Mouse (Mus musculus): ENCODE measurements at regions not wholly inside any gene's neighbourhood (a gene's known extent, or its start where the extent isn't known, plus 50 kb on each side); places are given as distances from the start of the nearest gene placed in this dataset.

DNA sequence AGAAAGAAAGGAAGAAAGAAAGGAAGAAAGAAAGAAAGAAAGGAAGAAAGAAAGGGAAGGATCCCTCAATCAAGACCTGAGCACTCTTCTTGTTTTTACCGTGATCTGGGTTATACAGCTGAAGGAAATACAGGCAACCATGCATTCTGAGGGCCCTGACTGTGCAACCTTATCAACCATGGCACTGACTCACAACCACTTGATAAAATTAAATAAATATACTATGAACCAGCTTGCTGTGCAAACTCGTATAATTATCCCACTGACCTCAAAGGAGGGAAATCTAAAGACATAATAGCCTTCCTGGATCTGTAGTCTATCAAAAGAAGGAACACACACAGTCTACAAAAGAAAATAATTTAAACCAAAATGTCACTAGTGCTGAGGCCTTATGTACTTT is 518.8 kb downstream of the Epha7 start:
- no peak for TF ChIP-seq POLR2A (IDR thresholded peaks at IDR 0.05; ENCODE audit: borderline replicate concordance, extremely low read depth, insufficient read depth, insufficient read length)
- no peak overlapping the region for H3K4me2 ChIP-seq (replicated peaks; ENCODE audit: low read depth, low read length, severe bottlenecking)
- 75% methylated on average over 2 of the region's 2 CpGs for WGBS
- ATAC-seq (ENCODE audit: low FRiP score, low read depth), result no peak
- no peaks in the 10 kb centered on the region for H3K36me3 ChIP-seq (ENCODE audit: control insufficient read depth, insufficient read depth, low read length)
- H3K27me3 ChIP-seq (ENCODE audit: control insufficient read depth, insufficient read depth, low read length), result no peaks in the 10 kb centered on the region
- H3K4me1 ChIP-seq (ENCODE audit: control insufficient read depth, insufficient read depth, low read length), result no peaks in the 10 kb centered on the region
- no peak overlapping the region for H3K4me3 ChIP-seq (replicated peaks; ENCODE audit: low read length)
- H3K9me3 ChIP-seq (ENCODE audit: control insufficient read depth, low read length), result no peaks in the 10 kb centered on the region
- H3K27ac ChIP-seq (replicated peaks; ENCODE audit: low read depth, low read length), result no peak overlapping the region
- no peak for DNase-seq (ENCODE audit: low spot score)
- H3K9ac ChIP-seq (ENCODE audit: low read depth, low read length, severe bottlenecking), result no peak overlapping the region

DNA sequence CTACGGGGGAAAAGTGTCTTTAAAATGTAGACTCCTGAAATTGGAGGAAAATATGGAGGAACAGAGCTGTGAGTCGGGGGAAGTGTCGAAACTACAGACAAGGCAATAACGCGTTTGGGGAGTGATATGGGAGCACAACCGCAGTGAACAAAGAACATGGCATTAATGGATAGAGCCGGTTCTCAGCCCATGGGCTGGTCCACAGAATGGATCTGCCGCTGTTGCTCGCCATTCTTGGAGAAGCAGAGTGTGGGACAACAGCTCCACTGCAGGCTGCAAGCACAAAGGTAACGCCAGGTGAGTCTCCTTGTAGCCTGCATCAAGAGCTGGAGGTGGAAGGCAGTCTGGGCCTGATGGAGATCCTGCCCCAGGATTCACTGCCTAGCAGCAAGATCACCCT is 524.3 kb downstream of the Epha7 start:
- WGBS, result 91% methylated on average over 10 of the region's 10 CpGs

DNA sequence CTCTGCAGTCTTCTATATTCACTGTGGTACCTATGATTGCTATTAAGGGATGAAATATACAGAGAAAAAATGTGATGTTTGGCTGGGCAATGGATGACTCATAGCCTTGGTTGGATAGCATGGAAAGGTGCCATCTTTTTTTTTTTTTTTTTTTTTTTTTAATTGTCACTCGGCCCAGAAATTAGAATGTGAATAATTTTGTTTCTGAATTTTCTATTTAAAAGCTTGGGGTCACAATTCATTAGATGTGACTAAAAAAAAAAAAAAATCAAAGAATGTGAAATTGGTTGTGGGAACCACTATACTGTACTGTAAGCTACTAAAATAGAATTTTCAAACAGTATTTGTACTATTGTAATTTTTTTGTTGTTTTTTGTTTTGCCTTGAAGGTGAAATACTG is 549.3 kb downstream of the Epha7 start:
- DNase-seq (ENCODE audit: low spot score), result no peak
- Histone ChIP-seq H3K4me1 (ENCODE audit: control insufficient read depth, insufficient read depth, low read length) (no peaks in the 10 kb centered on the region), H3K9ac (ENCODE audit: low read depth, low read length, severe bottlenecking) (no peak overlapping the region), H3K27me3 (ENCODE audit: control insufficient read depth, insufficient read depth, low read length) (no peaks in the 10 kb centered on the region), H3K4me3 (replicated peaks; ENCODE audit: low read length) (no peak overlapping the region), H3K36me3 (ENCODE audit: control insufficient read depth, insufficient read depth, low read length) (no peaks in the 10 kb centered on the region), H3K9me3 (ENCODE audit: control insufficient read depth, low read length) (no peaks in the 10 kb centered on the region), H3K4me2 (replicated peaks; ENCODE audit: low read depth, low read length, severe bottlenecking) (no peak overlapping the region), H3K27ac (replicated peaks; ENCODE audit: low read depth, low read length) (no peak overlapping the region)
- ATAC-seq (ENCODE audit: low FRiP score, low read depth), result no peak
- no peak for TF ChIP-seq POLR2A (IDR thresholded peaks at IDR 0.05; ENCODE audit: borderline replicate concordance, extremely low read depth, insufficient read depth, insufficient read length)
- WGBS, result 82% methylated on average over 1 of the region's 1 CpGs

More for the DNA sequence above, 524.3 kb downstream of the Epha7 start:
- H3K4me2 ChIP-seq (replicated peaks; ENCODE audit: low read depth, low read length, severe bottlenecking), result no peak overlapping the region
- no peaks in the 10 kb centered on the region for H3K4me1 ChIP-seq (ENCODE audit: control insufficient read depth, insufficient read depth, low read length)
- DNase-seq (ENCODE audit: low spot score) (no peak), ATAC-seq (ENCODE audit: low FRiP score, low read depth) (no peak)
- H3K27me3 ChIP-seq (ENCODE audit: control insufficient read depth, insufficient read depth, low read length), result no peaks in the 10 kb centered on the region
- no peak overlapping the region for H3K9ac ChIP-seq (ENCODE audit: low read depth, low read length, severe bottlenecking)
- TF ChIP-seq POLR2A (IDR thresholded peaks at IDR 0.05; ENCODE audit: borderline replicate concordance, extremely low read depth, insufficient read depth, insufficient read length), result no peak
- H3K4me3 ChIP-seq (replicated peaks; ENCODE audit: low read length), result no peak overlapping the region
- no peaks in the 10 kb centered on the region for H3K9me3 ChIP-seq (ENCODE audit: control insufficient read depth, low read length)
- H3K27ac ChIP-seq (replicated peaks; ENCODE audit: low read depth, low read length), result no peak overlapping the region
- no peaks in the 10 kb centered on the region for H3K36me3 ChIP-seq (ENCODE audit: control insufficient read depth, insufficient read depth, low read length)

DNA sequence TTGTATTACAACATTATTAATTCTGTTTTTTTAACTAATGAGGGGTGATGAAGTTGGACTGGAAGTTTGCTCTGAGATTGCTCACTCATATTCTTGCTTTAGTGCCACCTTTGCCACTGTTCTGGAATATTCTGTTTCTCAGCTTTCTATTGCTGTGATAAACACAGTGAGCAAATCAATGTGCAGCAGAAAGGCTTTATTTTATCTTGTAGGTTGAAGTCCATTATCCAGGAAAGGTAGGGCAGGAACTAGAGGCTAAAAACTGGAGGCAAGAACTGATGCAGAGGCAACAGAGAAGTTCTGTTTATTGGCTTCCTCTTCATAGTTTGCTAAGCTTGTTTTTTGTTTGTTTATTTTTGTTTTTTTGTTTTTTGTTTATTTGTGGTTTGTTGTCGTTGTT is 576.4 kb downstream of the Epha7 start:
- Histone ChIP-seq H3K4me1 (ENCODE audit: control insufficient read depth, insufficient read depth, low read length) (no peaks in the 10 kb centered on the region), H3K4me3 (replicated peaks; ENCODE audit: low read length) (no peak overlapping the region), H3K4me2 (replicated peaks; ENCODE audit: low read depth, low read length, severe bottlenecking) (no peak overlapping the region), H3K27ac (replicated peaks; ENCODE audit: low read depth, low read length) (no peak overlapping the region), H3K9ac (ENCODE audit: low read depth, low read length, severe bottlenecking) (no peak overlapping the region), H3K36me3 (ENCODE audit: control insufficient read depth, insufficient read depth, low read length) (no peaks in the 10 kb centered on the region), H3K27me3 (ENCODE audit: control insufficient read depth, insufficient read depth, low read length) (no peaks in the 10 kb centered on the region), H3K9me3 (ENCODE audit: control insufficient read depth, low read length) (no peaks in the 10 kb centered on the region)
- WGBS, result 95% methylated on average over 1 of the region's 1 CpGs
- DNase-seq (ENCODE audit: low spot score) (no peak), ATAC-seq (ENCODE audit: low FRiP score, low read depth) (no peak)
- TF ChIP-seq POLR2A (IDR thresholded peaks at IDR 0.05; ENCODE audit: borderline replicate concordance, extremely low read depth, insufficient read depth, insufficient read length), result no peak

DNA sequence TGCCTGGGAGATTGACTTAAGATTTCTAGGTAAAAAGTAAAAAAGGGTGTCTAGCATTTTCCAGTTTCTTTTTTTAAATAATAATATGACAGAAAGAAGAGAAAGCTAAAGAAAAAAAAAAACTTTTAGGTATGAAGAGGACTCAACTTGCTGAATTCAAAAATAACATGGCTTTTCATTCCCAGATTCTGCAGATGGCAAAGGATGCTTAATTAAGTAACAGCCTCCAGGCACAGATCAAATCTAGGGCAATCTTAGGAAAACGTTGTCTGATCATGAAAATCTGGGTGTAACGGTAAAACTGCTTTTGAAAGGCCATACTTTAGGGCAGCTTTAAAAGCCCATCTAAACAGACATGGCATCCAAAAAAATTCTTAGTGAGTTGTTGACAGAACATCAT is 577.4 kb downstream of the Epha7 start:
- no peaks in the 10 kb centered on the region for H3K9me3 ChIP-seq (ENCODE audit: control insufficient read depth, low read length)
- H3K4me2 ChIP-seq (replicated peaks; ENCODE audit: low read depth, low read length, severe bottlenecking), result no peak overlapping the region
- H3K9ac ChIP-seq (ENCODE audit: low read depth, low read length, severe bottlenecking), result no peak overlapping the region
- H3K27ac ChIP-seq (replicated peaks; ENCODE audit: low read depth, low read length), result no peak overlapping the region
- H3K4me3 ChIP-seq (replicated peaks; ENCODE audit: low read length), result no peak overlapping the region
- ATAC-seq (ENCODE audit: low FRiP score, low read depth) (no peak), DNase-seq (ENCODE audit: low spot score) (no peak)
- H3K27me3 ChIP-seq (ENCODE audit: control insufficient read depth, insufficient read depth, low read length), result no peaks in the 10 kb centered on the region
- 61% methylated on average over 2 of the region's 2 CpGs for WGBS
- no peak for TF ChIP-seq POLR2A (IDR thresholded peaks at IDR 0.05; ENCODE audit: borderline replicate concordance, extremely low read depth, insufficient read depth, insufficient read length)
- H3K36me3 ChIP-seq (ENCODE audit: control insufficient read depth, insufficient read depth, low read length), result no peaks in the 10 kb centered on the region
- no peaks in the 10 kb centered on the region for H3K4me1 ChIP-seq (ENCODE audit: control insufficient read depth, insufficient read depth, low read length)

DNA sequence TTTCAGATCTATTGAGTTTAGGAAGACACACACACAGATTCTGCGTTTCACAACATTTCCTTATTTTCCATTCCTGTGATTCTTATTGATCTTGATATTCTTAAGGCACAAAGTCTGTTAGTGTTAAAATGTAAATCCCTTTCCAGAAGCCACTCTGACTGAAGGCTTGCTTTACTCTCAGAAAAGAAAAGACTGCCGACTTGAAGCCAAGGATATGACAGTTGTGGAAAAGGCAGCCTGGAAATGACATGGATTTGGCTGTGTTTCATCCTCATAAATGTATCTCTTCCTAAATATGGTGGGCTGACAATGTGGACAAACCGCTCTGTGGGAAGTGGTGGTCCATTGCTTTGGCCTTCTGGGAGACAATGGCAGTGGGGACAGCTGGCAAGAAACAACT is 589.2 kb downstream of the Epha7 start:
- H3K9ac ChIP-seq (ENCODE audit: low read depth, low read length, severe bottlenecking), result no peak overlapping the region
- H3K4me1 ChIP-seq (ENCODE audit: control insufficient read depth, insufficient read depth, low read length), result no peaks in the 10 kb centered on the region
- 92% methylated on average over 3 of the region's 3 CpGs for WGBS
- H3K27me3 ChIP-seq (ENCODE audit: control insufficient read depth, insufficient read depth, low read length), result no peaks in the 10 kb centered on the region
- no peak overlapping the region for H3K27ac ChIP-seq (replicated peaks; ENCODE audit: low read depth, low read length)
- H3K36me3 ChIP-seq (ENCODE audit: control insufficient read depth, insufficient read depth, low read length), result no peaks in the 10 kb centered on the region
- H3K9me3 ChIP-seq (ENCODE audit: control insufficient read depth, low read length), result no peaks in the 10 kb centered on the region
- H3K4me3 ChIP-seq (replicated peaks; ENCODE audit: low read length), result no peak overlapping the region
- DNase-seq (ENCODE audit: low spot score) (no peak), ATAC-seq (ENCODE audit: low FRiP score, low read depth) (no peak)
- no peak overlapping the region for H3K4me2 ChIP-seq (replicated peaks; ENCODE audit: low read depth, low read length, severe bottlenecking)
- TF ChIP-seq POLR2A (IDR thresholded peaks at IDR 0.05; ENCODE audit: borderline replicate concordance, extremely low read depth, insufficient read depth, insufficient read length), result no peak

Measured in limb, embryonic 14.5 days (tissue).